Mouse (Mus musculus) liver, postnatal 0 days (tissue): ENCODE results near the gene Stk40. TPM values are rescaled to one million over a fixed set of nuclear protein-coding genes. Genes with fewer than 3 reads are reported as not detected.
"Not testable (repeated sequence)": the region's sequence is repeated elsewhere in the genome, so short reads cannot be mapped to it uniquely, and the experiment has no call there.

ENCODE experiments used
- ATAC-seq: fragments of 200-750 bp; cut with Nextera tagmentation; 2 replicates; pipeline ENCODE4 v1.8.0; 2017; ENCODE audit warnings: mild to moderate bottlenecking, moderate library complexity
- DNase-seq: peaks from one replicate; pipeline ENCODE4 v3.0.0-alpha.2; 2016
- H3K27ac ChIP-seq: fragments of 300-500 bp; sonication (generic); 2 replicates; pipeline ENCODE4 v1.5.1; 2014; ENCODE audit warnings: antibody characterized with exemption, moderate library complexity, mild to moderate bottlenecking, low read depth
- H3K27me3 ChIP-seq: fragments of 300-500 bp; sonication (generic); 2 replicates; pipeline ENCODE4 v1.6.1; 2014; ENCODE audit warnings: low read length, control low read depth, mixed read lengths; ENCODE audit not compliant: insufficient read depth
- H3K36me3 ChIP-seq: fragments of 300-500 bp; sonication (generic); replicated peaks from 2 replicates; pipeline ENCODE4 v1.6.1; 2014; ENCODE audit warnings: mild to moderate bottlenecking, control low read depth, low read length, moderate library complexity, mixed read lengths; ENCODE audit not compliant: insufficient read depth
- H3K4me1 ChIP-seq: fragments of 300-500 bp; sonication (generic); 2 replicates; pipeline ENCODE4 v1.6.1; 2014; ENCODE audit warnings: antibody characterized with exemption, mild to moderate bottlenecking, control low read depth; ENCODE audit not compliant: insufficient read depth
- H3K4me2 ChIP-seq: fragments of 300-500 bp; sonication (generic); 2 replicates; pipeline ENCODE4 v1.6.1; 2014; ENCODE audit warnings: low read depth, mild to moderate bottlenecking, low read length, moderate library complexity, mixed read lengths
- H3K4me3 ChIP-seq: fragments of 300-500 bp; sonication (generic); 2 replicates; pipeline ENCODE4 v1.5.1; 2014; ENCODE audit warnings: low read depth, low read length
- H3K9ac ChIP-seq: fragments of 300-500 bp; sonication (generic); replicated peaks from 2 replicates; pipeline ENCODE4 v1.6.1; 2014; ENCODE audit warnings: mild to moderate bottlenecking, moderate library complexity
- H3K9me3 ChIP-seq: fragments of 300-500 bp; sonication (generic); 2 replicates; pipeline ENCODE4 v1.6.1; 2016; ENCODE audit warnings: mild to moderate bottlenecking, control low read depth, low read length, mixed read lengths
- CTCF ChIP-seq: sonication (generic); IDR thresholded peaks from 2 replicates; pipeline ENCODE4 v1.5.1; 2016; ENCODE audit warnings: antibody characterized with exemption, low read depth
- EP300 ChIP-seq: IDR thresholded peaks from 2 replicates; pipeline ENCODE4 v1.6.1; 2016; ENCODE audit warnings: antibody characterized with exemption, low read depth, mild to moderate bottlenecking
- WGBS: fragments of 180-500 bp; shearing (Covaris S2); extraction: QIAGEN DNeasy Blood & Tissue Kit; methylation state at CpG from one replicate; pipeline ENCODE4 v1.1.7; 2014; ENCODE audit not compliant: insufficient replicate concordance; 5-methylcytosine and 5-hydroxymethylcytosine counted together
- polyA plus RNA-seq: library from polyadenylated mRNA; unstranded; fragments of >200 nt; fragmentation: Nextera tagmentation; extraction: Ambion mirVana; gene quantifications from 2 replicates; pipeline ENCODE4 v1.2.1, GENCODE M21; 2015

Stk40 gene
- polyA plus RNA-seq, 1 experiment from 2014 or later, result 11.3 TPM

DNA sequence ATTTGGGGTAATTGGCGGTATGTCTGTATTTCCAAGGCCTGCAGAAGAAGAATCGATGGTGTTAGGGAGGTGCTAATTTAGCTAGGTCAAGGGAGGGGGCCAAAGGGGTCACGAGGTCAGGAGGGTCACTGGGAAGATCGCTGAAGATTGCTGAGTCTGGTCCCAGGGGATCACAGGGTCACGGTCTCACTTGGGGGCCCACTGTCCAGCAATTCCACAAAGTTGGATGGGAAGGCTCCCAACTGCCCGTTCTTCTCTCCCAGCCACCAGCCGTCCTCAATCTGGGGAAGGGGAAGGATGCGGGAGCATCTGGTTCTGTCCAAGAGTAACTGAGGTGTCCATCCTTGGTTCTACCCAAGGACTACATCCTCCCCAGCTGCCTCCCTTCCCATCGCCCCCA lies 58.2 kb downstream of the Stk40 start:
- H3K27ac ChIP-seq, result no peak overlapping the region
- H3K4me2 ChIP-seq, result peak overlapping the region; percentile 99
- no peak for ATAC-seq
- DNase-seq, result no peak
- peaks cover 15% of the 10 kb centered on the region for H3K36me3 ChIP-seq
- peak overlapping the region; percentile 62; the same call in 1 of the 2 replicates for H3K4me3 ChIP-seq
- no peak for TF ChIP-seq EP300
- no peak for TF ChIP-seq CTCF
- H3K27me3 ChIP-seq, result no peaks in the 10 kb centered on the region
- H3K4me1 ChIP-seq, result peaks cover 19% of the 10 kb centered on the region
- WGBS, result 75% methylated on average over 8 of the region's 9 CpGs
- H3K9ac ChIP-seq, result peak overlapping the region; percentile 90; the same call in 1 of the 2 replicates
- H3K9me3 ChIP-seq, result no peaks in the 10 kb centered on the region

DNA sequence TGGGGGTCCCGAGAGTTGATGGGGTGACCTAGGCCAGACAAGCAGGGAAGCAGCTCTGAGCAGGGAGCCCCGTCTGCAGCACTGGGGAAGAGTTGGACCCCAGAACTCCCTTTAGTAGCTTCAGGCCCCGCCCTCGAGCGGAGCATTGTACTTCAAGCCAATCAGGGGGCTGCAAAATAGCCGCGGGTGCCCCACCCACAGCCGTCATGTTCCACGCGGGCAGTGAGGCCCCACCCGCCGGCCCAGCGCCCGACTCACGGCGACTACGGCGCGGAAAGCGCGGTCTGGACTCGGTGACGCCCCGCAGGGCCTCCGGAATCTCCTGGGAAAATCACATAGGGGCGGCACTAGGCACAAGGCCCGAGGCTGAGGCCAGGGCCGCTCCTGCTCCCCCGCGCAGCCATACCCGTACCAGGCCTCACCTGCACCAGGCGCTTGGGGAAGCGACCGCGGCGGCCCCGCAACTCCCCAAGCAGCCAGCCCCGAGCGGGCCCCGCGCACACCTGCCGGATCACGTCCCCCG lies 58.8 kb downstream of the Stk40 start:
- Histone ChIP-seq H3K4me3 (peak overlapping the region; percentile 62), H3K36me3 (peaks cover 18% of the 10 kb centered on the region), H3K9ac (peak overlapping the region; percentile 90), H3K4me2 (peak overlapping the region; percentile 99), H3K9me3 (no peaks in the 10 kb centered on the region), H3K4me1 (peaks cover 19% of the 10 kb centered on the region), H3K27ac (peak overlapping the region; percentile 81), H3K27me3 (no peaks in the 10 kb centered on the region)
- DNase-seq (peak; percentile 86), ATAC-seq (peak; percentile 91)
- 2% methylated on average over 42 of the region's 44 CpGs for WGBS
- TF ChIP-seq CTCF, result no peak
- TF ChIP-seq EP300, result no peak

DNA sequence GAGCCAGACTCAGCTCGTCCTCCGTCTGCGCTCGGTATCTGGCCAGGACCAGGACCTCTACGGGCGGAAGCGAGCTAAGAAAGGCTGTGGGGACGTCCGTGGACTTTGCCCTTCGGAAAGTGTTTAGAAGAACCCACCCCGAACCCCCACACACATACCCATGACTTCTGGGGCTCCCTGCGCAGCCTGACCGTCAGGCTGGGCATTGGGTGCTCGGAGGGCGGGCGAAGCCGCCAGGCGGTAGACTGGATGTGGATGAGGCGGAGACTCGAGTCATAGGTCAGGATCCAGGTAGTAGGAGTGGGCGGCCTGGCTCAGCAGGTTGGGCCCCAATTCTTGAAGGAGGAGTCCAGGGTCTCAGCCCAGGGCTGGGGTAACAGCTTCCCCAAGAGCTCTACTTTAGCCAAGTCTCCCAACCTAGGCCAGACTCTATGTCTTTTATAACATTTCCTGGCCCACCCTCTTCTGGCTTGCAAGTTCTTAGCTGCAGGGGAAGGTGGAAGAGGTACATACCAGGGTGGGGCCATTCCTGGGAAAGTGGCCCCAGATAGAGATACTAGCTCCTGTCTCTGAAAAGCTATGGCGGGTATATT lies 59.4 kb downstream of the Stk40 start, which contains the start of gene Sh3d21:
Sh3d21 (minus strand) TSS at position 425 of the 593 bp plus-strand sequence.
- Histone ChIP-seq H3K36me3 (peaks cover 22% of the 10 kb centered on the region), H3K4me3 (peak within 1 kb of the TSS; percentile 62), H3K27me3 (no peaks in the 10 kb centered on the region), H3K4me1 (peaks cover 19% of the 10 kb centered on the region), H3K9me3 (no peaks in the 10 kb centered on the region), H3K4me2 (peak within 1 kb of the TSS; percentile 99), H3K27ac (peak within 1 kb of the TSS; percentile 81), H3K9ac (peak within 1 kb of the TSS; percentile 90)
- DNase-seq, result no peak
- ATAC-seq, result peak; percentile 68
- TF ChIP-seq CTCF, result no peak
- no peak for TF ChIP-seq EP300
- 6% methylated on average over 21 of the region's 22 CpGs for WGBS

DNA sequence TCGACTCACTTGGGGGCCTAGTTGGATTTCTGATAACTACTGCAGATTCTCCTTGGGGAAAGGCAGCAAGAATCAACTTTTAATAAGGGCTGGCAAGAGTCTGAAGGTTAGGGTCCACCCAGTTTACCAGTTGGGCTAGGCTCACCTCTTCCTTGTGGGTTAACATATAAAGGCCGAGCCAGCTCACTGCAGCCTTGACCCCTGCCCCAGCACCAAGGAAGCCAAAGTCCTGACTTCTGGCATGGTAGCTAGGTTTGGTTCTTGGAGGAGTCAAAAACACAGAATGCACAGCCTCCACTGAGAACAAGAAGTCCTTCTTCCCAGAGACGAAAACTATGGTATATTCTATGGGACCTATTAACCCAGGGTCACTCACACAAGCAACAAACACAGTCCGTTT lies 59.9 kb downstream of the Stk40 start:
- Histone ChIP-seq H3K4me2 (peak overlapping the region; percentile 99), H3K4me1 (peaks cover 19% of the 10 kb centered on the region), H3K9me3 (no peaks in the 10 kb centered on the region), H3K27ac (peak overlapping the region; percentile 81; the same call in 1 of the 2 replicates), H3K27me3 (no peaks in the 10 kb centered on the region), H3K9ac (no peak overlapping the region), H3K36me3 (peaks cover 26% of the 10 kb centered on the region), H3K4me3 (no peak overlapping the region)
- 72% methylated on average over 4 of the region's 4 CpGs for WGBS
- no peak for DNase-seq
- no peak for ATAC-seq
- TF ChIP-seq EP300 (no peak), CTCF (no peak)

DNA sequence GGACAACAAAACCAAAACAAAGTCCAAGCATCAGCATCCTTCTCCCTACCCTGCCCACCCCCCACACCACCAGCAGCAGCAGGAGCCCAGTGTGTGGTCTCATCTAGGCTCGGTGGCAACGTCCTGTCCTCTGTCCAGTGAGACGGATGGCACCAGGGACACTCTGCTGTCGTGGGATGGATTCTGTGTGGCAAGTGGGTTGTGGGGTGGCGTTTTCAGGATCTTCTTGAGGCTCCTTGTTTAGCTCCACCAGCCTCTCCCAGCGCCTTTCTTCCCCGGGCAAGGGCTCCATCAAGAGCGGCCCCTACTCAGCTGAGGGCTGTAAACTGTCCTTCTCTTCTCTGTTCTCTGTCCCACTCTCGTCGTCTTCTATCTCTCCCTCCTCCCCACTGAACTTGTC lies 61.3 kb downstream of the Stk40 start:
- not testable (repeated sequence) for H3K4me3 ChIP-seq, ATAC-seq, DNase-seq, H3K9ac ChIP-seq, H3K27ac ChIP-seq, H3K9me3 ChIP-seq, H3K4me2 ChIP-seq, H3K27me3 ChIP-seq
- Histone ChIP-seq H3K36me3 (peaks cover 34% of the 10 kb centered on the region), H3K4me1 (peaks cover 19% of the 10 kb centered on the region)
- 76% methylated on average over 8 of the region's 10 CpGs for WGBS

DNA sequence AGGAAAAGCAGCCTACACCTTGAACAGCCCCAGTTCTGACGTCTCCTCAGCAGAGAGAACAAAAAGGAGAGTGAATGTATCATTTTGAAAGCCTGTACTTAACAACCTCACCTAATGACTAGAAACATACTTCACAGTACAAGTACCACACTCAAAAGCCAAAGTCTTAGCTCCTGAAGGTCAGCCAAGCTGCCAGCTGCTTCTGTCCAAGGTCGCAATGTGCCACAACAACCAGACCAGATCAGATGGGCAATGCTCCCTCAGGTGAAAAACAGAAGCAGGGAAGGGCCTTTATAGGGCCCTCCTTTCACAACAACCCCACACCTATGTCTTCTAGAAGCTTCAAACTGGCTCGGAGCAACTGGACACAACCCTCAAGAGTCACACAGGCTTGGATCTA lies 62.3 kb downstream of the Stk40 start:
- H3K9ac ChIP-seq, result no peak overlapping the region
- no peak for TF ChIP-seq EP300
- no peak for TF ChIP-seq CTCF
- no peaks in the 10 kb centered on the region for H3K27me3 ChIP-seq
- no peak overlapping the region for H3K4me3 ChIP-seq
- ATAC-seq (no peak), DNase-seq (no peak)
- H3K9me3 ChIP-seq, result no peaks in the 10 kb centered on the region
- 90% methylated on average over 3 of the region's 3 CpGs for WGBS
- H3K4me1 ChIP-seq, result peaks cover 19% of the 10 kb centered on the region
- no peak overlapping the region for H3K4me2 ChIP-seq
- 0 out of 2 replicates have a peak overlapping the region, but pooled peaks have one; percentile 52 for H3K27ac ChIP-seq
- peaks cover 43% of the 10 kb centered on the region for H3K36me3 ChIP-seq
